Mouse (Mus musculus) cortical plate, adult 2 months (tissue): ENCODE data around the gene Sh3d19. TPM values are rescaled to one million over a fixed set of nuclear protein-coding genes. Genes with fewer than 3 reads are reported as not detected.
"Not testable (repeated sequence)": the region's sequence is repeated elsewhere in the genome, so short reads cannot be mapped to it uniquely, and the experiment has no call there.

Experiments
- H3K27ac ChIP-seq: fragments of 200-500 bp; 2 replicates; pipeline ENCODE4 v1.5.1; 2012; ENCODE audit warnings: low read length, control low read depth, inconsistent platforms; ENCODE audit not compliant: insufficient read depth
- H3K4me1 ChIP-seq: fragments of 200-500 bp; 2 replicates; pipeline ENCODE4 v1.6.1; 2011; ENCODE audit warnings: low read length; ENCODE audit not compliant: control insufficient read depth, insufficient read depth
- H3K4me3 ChIP-seq: fragments of 200-500 bp; 2 replicates; pipeline ENCODE4 v1.5.1; 2011; ENCODE audit warnings: mild to moderate bottlenecking, low read length, control low read depth; ENCODE audit not compliant: insufficient read depth
- CTCF ChIP-seq: fragments of 200-500 bp; IDR thresholded peaks from 2 replicates; pipeline ENCODE4 v1.5.1; 2011; ENCODE audit warnings: mild to moderate bottlenecking, control low read depth, low read length; ENCODE audit not compliant: insufficient read depth; ENCODE audit errors: extremely low read depth
- POLR2A ChIP-seq: fragments of 200-500 bp; IDR thresholded peaks from 2 replicates; pipeline ENCODE4 v1.6.1; 2011; ENCODE audit warnings: mild to moderate bottlenecking, low read length, control low read depth; ENCODE audit not compliant: insufficient read depth; ENCODE audit errors: extremely low read depth
- polyA plus RNA-seq: library from polyadenylated mRNA; depleted of rRNA; stranded (reverse); fragments of >200 nt; gene quantifications from 2 replicates; pipeline ENCODE4 v1.2.3, GENCODE M21; 2012

The Sh3d19 gene
- polyA plus RNA-seq, 1 experiment: 14.7 TPM

- Histone ChIP-seq H3K27ac (no peak overlapping the region), H3K4me1 (peaks cover 2% of the 10 kb centered on the region; the same call in 1 of the 2 replicates), H3K4me3 (no peak overlapping the region)
- TF ChIP-seq CTCF: no peak
- TF ChIP-seq POLR2A: no peak
Observed at GRCm38 (mm10) chr3:85973376-85974140, 2.6 kb downstream of the Sh3d19 start.

- no peak overlapping the region for H3K4me3 ChIP-seq
- TF ChIP-seq POLR2A (no peak), CTCF (no peak)
Observed at GRCm38 (mm10) chr3:85974451-85974850, 3.5 kb downstream of the Sh3d19 start.

GRCm38 (mm10) chr3:85980036-85980435 is 9.1 kb downstream of the Sh3d19 start:
- Histone ChIP-seq H3K4me1 (peaks cover 3% of the 10 kb centered on the region), H3K4me3 (no peak overlapping the region), H3K27ac (no peak overlapping the region)
- TF ChIP-seq CTCF: no peak
- no peak for TF ChIP-seq POLR2A

More at GRCm38 (mm10) chr3:85974451-85974850, 3.5 kb downstream of the Sh3d19 start:
- Histone ChIP-seq H3K4me1 (peaks cover 2% of the 10 kb centered on the region; the same call in 1 of the 2 replicates), H3K27ac (no peak overlapping the region)

GRCm38 (mm10) chr3:85981761-85982160 is 10.9 kb downstream of the Sh3d19 start:
- H3K27ac ChIP-seq, H3K4me1 ChIP-seq, H3K4me3 ChIP-seq: not testable (repeated sequence)

GRCm38 (mm10) chr3:85984537-85984936 is 13.6 kb downstream of the Sh3d19 start:
- TF ChIP-seq CTCF (no peak), POLR2A (no peak)
- no peak overlapping the region for H3K27ac ChIP-seq

GRCm38 (mm10) chr3:85987225-85987624 is 16.3 kb downstream of the Sh3d19 start:
- TF ChIP-seq CTCF (no peak), POLR2A (no peak)
- no peak overlapping the region for H3K4me3 ChIP-seq
- no peaks in the 10 kb centered on the region for H3K4me1 ChIP-seq
- H3K27ac ChIP-seq: no peak overlapping the region

More at GRCm38 (mm10) chr3:85984537-85984936, 13.6 kb downstream of the Sh3d19 start:
- no peak overlapping the region for H3K4me3 ChIP-seq
- H3K4me1 ChIP-seq: peaks cover 3% of the 10 kb centered on the region

- Histone ChIP-seq H3K4me1 (no peaks in the 10 kb centered on the region), H3K27ac (no peak overlapping the region), H3K4me3 (no peak overlapping the region)
- no peak for TF ChIP-seq CTCF
- TF ChIP-seq POLR2A: no peak
Observed at GRCm38 (mm10) chr3:85991140-85991801, 20.4 kb downstream of the Sh3d19 start.

GRCm38 (mm10) chr3:85991802-85992156 is 20.9 kb downstream of the Sh3d19 start:
- Histone ChIP-seq H3K4me1 (no peaks in the 10 kb centered on the region), H3K27ac (no peak overlapping the region), H3K4me3 (no peak overlapping the region)
- TF ChIP-seq POLR2A (no peak), CTCF (no peak)

- H3K4me1 ChIP-seq: no peaks in the 10 kb centered on the region
- H3K27ac ChIP-seq: no peak overlapping the region
- no peak overlapping the region for H3K4me3 ChIP-seq
- TF ChIP-seq POLR2A (no peak), CTCF (no peak)
Observed at GRCm38 (mm10) chr3:85993744-85994143, 22.8 kb downstream of the Sh3d19 start.

- Histone ChIP-seq H3K4me1 (no peaks in the 10 kb centered on the region), H3K4me3 (no peak overlapping the region), H3K27ac (no peak overlapping the region)
- TF ChIP-seq CTCF (no peak), POLR2A (no peak)
Observed at GRCm38 (mm10) chr3:85994645-85995044, 23.7 kb downstream of the Sh3d19 start.
